Mouse (Mus musculus): ENCODE results near the gene Znrf3.

The Znrf3 gene

GRCm38 (mm10) chr11:5398301-5399053 is 46.2 kb downstream of the Znrf3 start:
- no peak for DNase-seq (ENCODE audit: low spot score in 2 of 2)

- DNase-seq (ENCODE audit: low spot score in 2 of 2) = no peak
Measured at GRCm38 (mm10) chr11:5390969-5391831, 53.4 kb downstream of the Znrf3 start.

- no peak for DNase-seq (ENCODE audit: low spot score in 2 of 2)
Measured at GRCm38 (mm10) chr11:5382652-5383051, 62.0 kb downstream of the Znrf3 start.

GRCm38 (mm10) chr11:5381226-5381625 is 63.4 kb downstream of the Znrf3 start:
- no peak for DNase-seq (ENCODE audit: low spot score in 2 of 2)

- no peak for DNase-seq (ENCODE audit: low spot score in 2 of 2)
Measured at GRCm38 (mm10) chr11:5380275-5380674, 64.4 kb downstream of the Znrf3 start.

- DNase-seq (ENCODE audit: low spot score in 2 of 2) = no peak
Measured at GRCm38 (mm10) chr11:5369176-5369575, 75.5 kb downstream of the Znrf3 start.

- no peak for DNase-seq (ENCODE audit: low spot score in 2 of 2)
Measured at GRCm38 (mm10) chr11:5368492-5368891, 76.2 kb downstream of the Znrf3 start.

GRCm38 (mm10) chr11:5355266-5355764 is 89.3 kb downstream of the Znrf3 start:
- no peak for DNase-seq (ENCODE audit: low spot score in 2 of 2)

- peak; percentile 24 to 64 for DNase-seq (ENCODE audit: low spot score in 2 of 2)
Measured at GRCm38 (mm10) chr11:5354753-5355152, 89.9 kb downstream of the Znrf3 start.

- DNase-seq (ENCODE audit: low spot score in 2 of 2) = no peak
Measured at GRCm38 (mm10) chr11:5353032-5353431, 91.6 kb downstream of the Znrf3 start.

GRCm38 (mm10) chr11:5349483-5349882 is 95.2 kb downstream of the Znrf3 start:
- DNase-seq (ENCODE audit: low spot score in 2 of 2) = no peak

- DNase-seq (ENCODE audit: low spot score in 2 of 2) = no peak
Measured at GRCm38 (mm10) chr11:5346845-5347640, 97.6 kb downstream of the Znrf3 start.

GRCm38 (mm10) chr11:5343748-5344147 is 100.9 kb downstream of the Znrf3 start:
- DNase-seq (ENCODE audit: low spot score in 2 of 2) = no peak

- DNase-seq (ENCODE audit: low spot score in 2 of 2) = no peak
Measured at GRCm38 (mm10) chr11:5339732-5340131, 104.9 kb downstream of the Znrf3 start.

- no peak for DNase-seq (ENCODE audit: low spot score in 2 of 2)
Measured at GRCm38 (mm10) chr11:5336852-5337251, 107.8 kb downstream of the Znrf3 start.

- no peak for DNase-seq (ENCODE audit: low spot score in 2 of 2)
Measured at GRCm38 (mm10) chr11:5336269-5336668, 108.4 kb downstream of the Znrf3 start.

- DNase-seq (ENCODE audit: low spot score in 2 of 2) = no peak
Measured at GRCm38 (mm10) chr11:5330851-5331250, 113.8 kb downstream of the Znrf3 start.

- DNase-seq (ENCODE audit: low spot score in 2 of 2) = no peak
Measured at GRCm38 (mm10) chr11:5327693-5328092, 117.0 kb downstream of the Znrf3 start.

GRCm38 (mm10) chr11:5326252-5326651 is 118.4 kb downstream of the Znrf3 start:
- no peak for DNase-seq (ENCODE audit: low spot score in 2 of 2)

- DNase-seq (ENCODE audit: low spot score in 2 of 2) = no peak
Measured at GRCm38 (mm10) chr11:5325217-5325616, 119.4 kb downstream of the Znrf3 start.

- DNase-seq (ENCODE audit: low spot score in 2 of 2) = no peak
Measured at GRCm38 (mm10) chr11:5324296-5324695, 120.4 kb downstream of the Znrf3 start.

GRCm38 (mm10) chr11:5321687-5322086 is 123.0 kb downstream of the Znrf3 start:
- DNase-seq (ENCODE audit: low spot score in 2 of 2) = no peak

Measured in right cerebral cortex, postnatal 36 days (tissue).